Mouse (Mus musculus) G1E (cell line): Measurements from ENCODE around the gene Acy3.

Source experiments
- CTCF ChIP-seq: IDR thresholded peaks from 2 replicates; pipeline ENCODE4 v1.5.1; 2012; ENCODE audit warnings: low read depth, low read length, inconsistent platforms, mixed read lengths
- POLR2AphosphoS5 ChIP-seq: IDR thresholded peaks from 2 replicates; pipeline ENCODE4 v1.6.1; 2012; ENCODE audit warnings: low read depth, low read length, inconsistent platforms; ENCODE audit not compliant: insufficient replicate concordance

GRCm38 (mm10) chr19:3948546-3948945 is 37.8 kb upstream of the Acy3 start:
- TF ChIP-seq CTCF (no peak), POLR2AphosphoS5 (no peak)
